Mouse (Mus musculus) myocyte (in vitro differentiated cells): Measurements from ENCODE around the gene Olfr652.

ENCODE experiments used
- E2F4 ChIP-seq: IDR thresholded peaks from one replicate; pipeline ENCODE4 v1.6.1; 2011; ENCODE audit warnings: mild to moderate bottlenecking, control low read depth, moderate library complexity; ENCODE audit not compliant: insufficient read depth
- MAX ChIP-seq: IDR thresholded peaks from one replicate; pipeline ENCODE4 v1.6.1; 2011; ENCODE audit warnings: low read depth, mild to moderate bottlenecking, control low read depth
- MYOD1 ChIP-seq, 3 experiments: IDR thresholded peaks; one replicate each; pipeline ENCODE4 v1.6.1; 2011; ENCODE audit warnings: control low read depth in 2 of 3, low read depth in 2 of 3, mild to moderate bottlenecking in 2 of 3, moderate library complexity in 1 of 3; ENCODE audit not compliant: insufficient read length in 2 of 3, control insufficient read depth in 1 of 3
- MYOG ChIP-seq, 3 experiments: IDR thresholded peaks; one replicate each; pipeline ENCODE4 v1.6.1; 2011; ENCODE audit warnings: control low read depth in 2 of 3, low read depth in 2 of 3, mild to moderate bottlenecking in 2 of 3; ENCODE audit not compliant: insufficient read length in 2 of 3, control insufficient read depth in 1 of 3, insufficient read depth in 1 of 3
- POLR2A ChIP-seq: IDR thresholded peaks from one replicate; pipeline ENCODE4 v1.6.1; 2011; ENCODE audit warnings: low read depth, mild to moderate bottlenecking, control low read depth, moderate library complexity; ENCODE audit not compliant: insufficient read length
- REST ChIP-seq: IDR thresholded peaks from one replicate; pipeline ENCODE4 v1.6.1; 2011; ENCODE audit warnings: mild to moderate bottlenecking, control low read depth, moderate library complexity; ENCODE audit not compliant: insufficient read depth, insufficient read length
- TCF12 ChIP-seq: IDR thresholded peaks from one replicate; pipeline ENCODE4 v1.6.1; 2011; ENCODE audit warnings: mild to moderate bottlenecking, control low read depth; ENCODE audit not compliant: poor library complexity, insufficient read depth, severe bottlenecking
- USF1 ChIP-seq: IDR thresholded peaks from one replicate; pipeline ENCODE4 v1.6.1; 2011; ENCODE audit warnings: low read depth, mild to moderate bottlenecking, control low read depth, moderate library complexity

- TF ChIP-seq E2F4 (no peak), MYOD1 (IDR thresholded peaks at IDR 0.05; ENCODE audit: control insufficient read depth in 1 of 3, insufficient read length in 2 of 3, low read depth in 2 of 3) (no peak), MAX (no peak), POLR2A (no peak), USF1 (no peak), TCF12 (no peak), REST (no peak), MYOG (IDR thresholded peaks at IDR 0.05; ENCODE audit: control insufficient read depth in 1 of 3, insufficient read depth in 1 of 3, insufficient read length in 2 of 3, low read depth in 2 of 3) (no peak)
Observed at GRCm38 (mm10) chr7:104588274-104588673, 27.6 kb downstream of the Olfr652 start.
